Mouse (Mus musculus) liver, adult 2 months (tissue): ENCODE measurements at regions not wholly inside any gene's neighbourhood (a gene's known extent, or its start where the extent isn't known, plus 50 kb on each side); places are given as distances from the start of the nearest gene placed in this dataset.

ENCODE experiments used
- CTCF ChIP-seq: fragments of 200-500 bp; IDR thresholded peaks from 2 replicates; pipeline ENCODE4 v1.5.1; 2011; ENCODE audit warnings: low read depth, low read length, control low read depth
- POLR2A ChIP-seq: fragments of 200-500 bp; IDR thresholded peaks from 2 replicates; pipeline ENCODE4 v1.6.1; 2011; ENCODE audit warnings: low read length, control low read depth; ENCODE audit not compliant: insufficient read depth; ENCODE audit errors: extremely low read depth

DNA sequence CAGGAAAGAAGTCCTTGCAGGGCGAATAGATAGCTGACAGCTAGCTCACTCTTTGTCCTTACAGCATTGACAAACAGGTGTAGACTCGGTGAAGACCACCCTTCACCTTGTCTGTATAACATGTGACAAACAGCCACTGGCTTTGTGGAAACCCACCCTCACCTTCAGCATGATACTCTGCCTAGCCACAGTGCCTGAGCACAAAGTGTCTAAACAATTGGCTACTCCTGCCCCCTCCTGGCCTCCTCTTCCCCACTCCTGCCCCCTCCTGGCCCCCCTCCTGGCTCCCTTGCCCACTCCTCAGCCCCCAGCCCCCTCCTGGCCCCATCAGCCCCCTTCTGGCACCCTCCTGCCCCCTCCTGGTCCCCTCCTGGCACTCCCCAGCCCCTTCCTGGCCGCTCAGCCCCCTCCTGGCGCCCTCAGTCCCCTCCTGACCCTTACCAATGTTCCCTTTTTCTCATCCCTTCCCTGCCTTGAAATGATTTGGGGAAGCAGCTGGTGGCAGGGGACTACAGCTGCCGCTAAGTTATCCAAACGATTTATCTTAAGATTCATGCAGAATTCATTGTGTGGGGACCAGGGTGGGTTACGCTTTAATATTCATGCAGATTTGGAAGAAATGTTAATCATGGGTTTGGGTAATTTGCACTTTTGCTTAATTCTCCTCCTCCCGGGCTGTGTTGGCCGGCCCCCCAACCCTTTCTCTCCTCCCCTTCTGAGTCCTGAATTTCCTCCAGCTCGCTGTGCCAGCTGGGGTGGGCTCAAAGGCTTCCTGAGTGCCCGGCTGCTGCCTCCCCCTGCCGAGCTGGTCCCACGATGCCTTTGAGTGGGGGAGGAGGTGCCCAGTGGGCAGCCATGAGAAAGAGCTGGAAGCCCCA, 131.5 kb upstream of the Rpl38 start:
- TF ChIP-seq POLR2A, result no peak
- TF ChIP-seq CTCF, result no peak
